Mouse (Mus musculus) CH12.LX (cell line): ENCODE measurements around the gene Olfr1396. TPM values are rescaled to one million over a fixed set of nuclear protein-coding genes. Genes with fewer than 3 reads are reported as not detected.

ENCODE experiments used
- DNase-seq: peaks from one replicate; pipeline ENCODE4 v3.0.0-alpha.2; 2013; ENCODE audit errors: extremely low read depth
- H3K27ac ChIP-seq: 2 replicates; pipeline ENCODE4 v1.5.1; 2012; ENCODE audit warnings: low read depth, mild to moderate bottlenecking, control low read depth, moderate library complexity; ENCODE audit not compliant: insufficient read depth
- H3K27me3 ChIP-seq: replicated peaks from 2 replicates; pipeline ENCODE3; 2012; ENCODE audit warnings: inconsistent platforms
- H3K36me3 ChIP-seq, 2 experiments: replicated peaks in 1 of 2; 2 replicates each; pipeline versions ENCODE3 to v1.6.1; 2012; ENCODE audit warnings: inconsistent platforms in 1 of 2, low read length in 1 of 2, mild to moderate bottlenecking in 1 of 2, mixed read lengths in 1 of 2, moderate library complexity in 1 of 2; ENCODE audit not compliant: control insufficient read depth in 1 of 2, insufficient read depth in 1 of 2
- H3K4me1 ChIP-seq, 2 experiments: 2 replicates each; pipeline ENCODE4 v1.6.1; 2012; ENCODE audit warnings: inconsistent platforms in 1 of 2, moderate library complexity in 1 of 2; ENCODE audit not compliant: insufficient read depth in 2 of 2, control insufficient read depth in 1 of 2
- H3K4me2 ChIP-seq: 2 replicates; pipeline ENCODE4 v1.6.1; 2012; ENCODE audit warnings: low read depth, mild to moderate bottlenecking, control low read depth; ENCODE audit not compliant: poor library complexity, insufficient read depth, severe bottlenecking
- H3K4me3 ChIP-seq, 3 experiments: fragments of 150-350 bp in 1 of 3; sonication (generic) in 1 of 3; replicated peaks in 1 of 3; 2 replicates each; pipeline versions ENCODE3 to v1.5.1; 2011 to 2012; ENCODE audit warnings: low read depth in 2 of 3, low read length in 2 of 3, mild to moderate bottlenecking in 2 of 3, moderate library complexity in 2 of 3, control low read depth in 1 of 3, improper control_type of control experiment in 1 of 3, inconsistent platforms in 1 of 3, mixed read lengths in 1 of 3; ENCODE audit not compliant: poor library complexity in 1 of 3
- H3K79me2 ChIP-seq: replicated peaks from 2 replicates; pipeline ENCODE4 v1.6.1; 2012; ENCODE audit warnings: mild to moderate bottlenecking, moderate library complexity; ENCODE audit not compliant: control insufficient read depth, poor library complexity, insufficient read depth, severe bottlenecking; ENCODE audit errors: extremely low read depth
- H3K9ac ChIP-seq: 2 replicates; pipeline ENCODE4 v1.6.1; 2012; ENCODE audit warnings: low read depth, mild to moderate bottlenecking, control low read depth, moderate library complexity; ENCODE audit not compliant: insufficient read depth
- H3K9me3 ChIP-seq: replicated peaks from 2 replicates; pipeline ENCODE3; 2012; ENCODE audit warnings: low read length, inconsistent platforms, mixed read lengths
- CHD2 ChIP-seq: IDR thresholded peaks from 2 replicates; pipeline ENCODE4 v1.6.1; 2011; ENCODE audit warnings: low read length, improper control_type of control experiment
- ELF1 ChIP-seq: IDR thresholded peaks from 2 replicates; pipeline ENCODE4 v1.6.1; 2014; ENCODE audit warnings: low read depth, mild to moderate bottlenecking, inconsistent platforms, low read length, improper control_type of control experiment
- EP300 ChIP-seq: IDR thresholded peaks from 2 replicates; pipeline ENCODE4 v1.6.1; 2011; ENCODE audit warnings: low read length, improper control_type of control experiment
- ETS1 ChIP-seq: conservative IDR thresholded peaks from 2 replicates; pipeline ENCODE4 v1.6.1; 2012; ENCODE audit warnings: low read depth, mild to moderate bottlenecking, inconsistent platforms, low read length, improper control_type of control experiment, moderate library complexity
- IRF4 ChIP-seq: IDR thresholded peaks from 2 replicates; pipeline ENCODE4 v1.6.1; 2014; ENCODE audit warnings: low read depth, mild to moderate bottlenecking, inconsistent platforms, low read length, improper control_type of control experiment
- JUN ChIP-seq: IDR thresholded peaks from 2 replicates; pipeline ENCODE4 v1.6.1; 2011; ENCODE audit warnings: low read depth, mild to moderate bottlenecking, low read length, improper control_type of control experiment, moderate library complexity; ENCODE audit not compliant: insufficient read depth
- MAFK ChIP-seq: IDR thresholded peaks from 2 replicates; pipeline ENCODE4 v1.6.1; 2011; ENCODE audit warnings: low read length, improper control_type of control experiment; ENCODE audit not compliant: insufficient replicate concordance
- MEF2A ChIP-seq: IDR thresholded peaks from 2 replicates; pipeline ENCODE4 v1.6.1; 2014; ENCODE audit warnings: low read depth, mild to moderate bottlenecking, inconsistent platforms, low read length, improper control_type of control experiment, borderline replicate concordance
- MYC ChIP-seq: IDR thresholded peaks from 2 replicates; pipeline ENCODE4 v1.6.1; 2011; ENCODE audit warnings: low read depth, mild to moderate bottlenecking, improper control_type of control experiment, low read length
- PAX5 ChIP-seq: IDR thresholded peaks from 2 replicates; pipeline ENCODE4 v1.6.1; 2012; ENCODE audit warnings: low read length, inconsistent platforms, mixed read lengths
- POLR2AphosphoS2 ChIP-seq: IDR thresholded peaks from 2 replicates; pipeline ENCODE4 v1.6.1; 2011; ENCODE audit warnings: low read depth, low read length, improper control_type of control experiment
- UBTF ChIP-seq: IDR thresholded peaks from 2 replicates; pipeline ENCODE4 v1.6.1; 2012; ENCODE audit warnings: low read depth, mild to moderate bottlenecking, inconsistent platforms, low read length, improper control_type of control experiment, moderate library complexity
- USF2 ChIP-seq: conservative IDR thresholded peaks from 2 replicates; pipeline ENCODE4 v1.6.1; 2011; ENCODE audit warnings: low read depth, low read length, improper control_type of control experiment
- ZKSCAN1 ChIP-seq: IDR thresholded peaks from 2 replicates; pipeline ENCODE4 v1.6.1; 2012; ENCODE audit warnings: low read depth, inconsistent platforms, low read length, improper control_type of control experiment, borderline replicate concordance
- ZMIZ1 ChIP-seq: IDR thresholded peaks from 2 replicates; pipeline ENCODE4 v1.6.1; 2012; ENCODE audit warnings: low read depth, mild to moderate bottlenecking, inconsistent platforms, low read length, improper control_type of control experiment
- dilution Hi-C: fragments of 300-500 bp; cut with MboI; formaldehyde crosslinking; loops from 2 replicates; pipeline ENCODE4 v1.14.3; 2020; ENCODE audit warnings: low sequenced_read_pairs; ENCODE audit not compliant: extremely low pct_unique_long_range_greater_than_20kb, extremely low pct_ligation_motif_present
- in situ Hi-C: fragments of 300-500 bp; cut with MboI; formaldehyde crosslinking; loops from 3 replicates; pipeline ENCODE4 v1.14.3; 2019; ENCODE audit warnings: low sequenced_read_pairs, low pct_ligation_motif_present, low pct_unique_long_range_greater_than_20kb, mixed read lengths
- polyA plus RNA-seq: library from polyadenylated mRNA; unstranded; fragments of >175 nt; gene quantifications from 2 replicates; pipeline ENCODE4 v1.2.1, GENCODE M21; 2012; ENCODE audit warnings: low read depth; ENCODE audit not compliant: insufficient read length
- total RNA-seq, 2 experiments: library from RNA; depleted of rRNA; stranded (reverse); fragments of 300-350 nt in 1 of 2; fragments of >200 nt in 1 of 2; gene quantifications; 2 replicates each; pipeline ENCODE4 v1.2.3; 2012 to 2014

Gene Olfr1396
- total and polyA plus RNA-seq, 3 experiments, result not detected

GRCm38 (mm10) chr11:49091171-49091570 is 23.5 kb downstream of the Olfr1396 start:
- H3K27ac ChIP-seq, result no peak overlapping the region
- no peaks in the 10 kb centered on the region; the same call in 1 of the 2 replicates for H3K79me2 ChIP-seq
- in situ Hi-C loops, result no loop called here
- no peak overlapping the region for H3K4me3 ChIP-seq
- peaks cover 0 to 25% of the 10 kb centered on the region in 2 experiments; a peak in 3 of 4 replicates for H3K4me1 ChIP-seq
- H3K9me3 ChIP-seq, result no peaks in the 10 kb centered on the region
- dilution Hi-C loops, result no loop called here
- DNase-seq, result no peak
- no peak for TF ChIP-seq MAFK
- no peak for TF ChIP-seq ELF1
- no peak for TF ChIP-seq MYC
- TF ChIP-seq PAX5, result no peak
- no peak for TF ChIP-seq USF2
- no peak for TF ChIP-seq JUN
- no peak for TF ChIP-seq ZMIZ1
- TF ChIP-seq UBTF, result no peak
- no peak for TF ChIP-seq ZKSCAN1
- H3K36me3 ChIP-seq, result no peaks in the 10 kb centered on the region
- H3K27me3 ChIP-seq, result no peaks in the 10 kb centered on the region
- no peak overlapping the region for H3K4me2 ChIP-seq
- no peak overlapping the region for H3K9ac ChIP-seq

GRCm38 (mm10) chr11:49090551-49090950 is 24.1 kb downstream of the Olfr1396 start:
- no peak for TF ChIP-seq CHD2
- TF ChIP-seq IRF4, result no peak
- TF ChIP-seq ETS1, result no peak
- TF ChIP-seq PAX5, result no peak
- no peak overlapping the region for H3K27ac ChIP-seq
- no peak for DNase-seq
- in situ Hi-C loops, result no loop called here
- no peak overlapping the region for H3K4me2 ChIP-seq
- no peaks in the 10 kb centered on the region for H3K36me3 ChIP-seq
- peaks cover 0 to 25% of the 10 kb centered on the region in 2 experiments for H3K4me1 ChIP-seq
- no peaks in the 10 kb centered on the region for H3K27me3 ChIP-seq
- no peak overlapping the region for H3K9ac ChIP-seq
- no peaks in the 10 kb centered on the region; the same call in 1 of the 2 replicates for H3K79me2 ChIP-seq
- dilution Hi-C loops, result no loop called here
- no peak overlapping the region for H3K4me3 ChIP-seq
- no peaks in the 10 kb centered on the region for H3K9me3 ChIP-seq

- in situ Hi-C loops, result no loop called here
- H3K4me2 ChIP-seq, result no peak overlapping the region
- dilution Hi-C loops, result no loop called here
- TF ChIP-seq EP300 (no peak), ZMIZ1 (no peak), MEF2A (no peak), POLR2AphosphoS2 (no peak)
- TF ChIP-seq, all 38 proteins: peak for 0
- Histone ChIP-seq H3K9ac (no peak overlapping the region), H3K4me3 (no peak overlapping the region), H3K27ac (no peak overlapping the region), H3K36me3 (no peaks in the 10 kb centered on the region), H3K79me2 (no peaks in the 10 kb centered on the region; the same call in 1 of the 2 replicates), H3K9me3 (no peaks in the 10 kb centered on the region), H3K27me3 (no peaks in the 10 kb centered on the region), H3K4me1 (peaks cover 5 to 32% of the 10 kb centered on the region in 2 experiments)
- DNase-seq, result no peak
These were observed 24.8 kb downstream of the Olfr1396 start for GRCm38 (mm10) chr11:49089735-49090507.
